Mouse (Mus musculus) embryonic facial prominence, embryonic 13.5 days (tissue): ENCODE measurements around the gene Lef1. TPM values are rescaled to one million over a fixed set of nuclear protein-coding genes. Genes with fewer than 3 reads are reported as not detected.

Experiments
- ATAC-seq: fragments of 200-750 bp; cut with Nextera tagmentation; 2 replicates; pipeline ENCODE4 v1.8.0; 2017; ENCODE audit warnings: low read depth; ENCODE audit not compliant: insufficient number of reproducible peaks, insufficient read depth, low FRiP score, low TSS enrichment
- H3K27ac ChIP-seq: fragments of 300-500 bp; sonication (generic); 2 replicates; pipeline ENCODE4 v1.5.1; 2015; ENCODE audit warnings: moderate library complexity, mild to moderate bottlenecking, inconsistent platforms
- H3K27me3 ChIP-seq: fragments of 300-500 bp; sonication (generic); 2 replicates; pipeline ENCODE4 v1.6.1; 2015; ENCODE audit warnings: mild to moderate bottlenecking, inconsistent platforms
- H3K36me3 ChIP-seq: fragments of 300-500 bp; sonication (generic); 2 replicates; pipeline ENCODE4 v1.6.1; 2015; ENCODE audit warnings: mild to moderate bottlenecking, inconsistent platforms
- H3K4me1 ChIP-seq: fragments of 300-500 bp; sonication (generic); 2 replicates; pipeline ENCODE4 v1.6.1; 2015; ENCODE audit warnings: inconsistent platforms
- H3K4me2 ChIP-seq: fragments of 300-500 bp; sonication (generic); 2 replicates; pipeline ENCODE4 v1.6.1; 2015; ENCODE audit warnings: moderate library complexity, mild to moderate bottlenecking, inconsistent platforms
- H3K4me3 ChIP-seq: fragments of 300-500 bp; sonication (generic); 2 replicates; pipeline ENCODE4 v1.5.1; 2015; ENCODE audit warnings: mild to moderate bottlenecking, inconsistent platforms
- H3K9ac ChIP-seq: fragments of 300-500 bp; sonication (generic); 2 replicates; pipeline ENCODE4 v1.6.1; 2015; ENCODE audit warnings: mild to moderate bottlenecking, inconsistent platforms
- H3K9me3 ChIP-seq: fragments of 300-500 bp; sonication (generic); 2 replicates; pipeline ENCODE4 v1.6.1; 2016; ENCODE audit warnings: inconsistent platforms
- WGBS: fragments of 180-500 bp; shearing (Covaris S2); methylation state at CpG from one replicate; pipeline ENCODE4 v1.1.7; 2015; ENCODE audit warnings: mixed read lengths; 5-methylcytosine and 5-hydroxymethylcytosine counted together
- polyA plus RNA-seq: library from polyadenylated mRNA; unstranded; fragments of >200 nt; fragmentation: Nextera tagmentation; extraction: Ambion mirVana; gene quantifications from 2 replicates; pipeline ENCODE4 v1.2.1, GENCODE M21; 2015

The Lef1 gene
- polyA plus RNA-seq, 1 experiment from 2014 or later = 134 TPM

- WGBS = 82% methylated on average over 6 of the region's 6 CpGs
These were observed 59.9 kb downstream of the Lef1 start for GRCm38 (mm10) chr3:131170099-131170643.

DNA sequence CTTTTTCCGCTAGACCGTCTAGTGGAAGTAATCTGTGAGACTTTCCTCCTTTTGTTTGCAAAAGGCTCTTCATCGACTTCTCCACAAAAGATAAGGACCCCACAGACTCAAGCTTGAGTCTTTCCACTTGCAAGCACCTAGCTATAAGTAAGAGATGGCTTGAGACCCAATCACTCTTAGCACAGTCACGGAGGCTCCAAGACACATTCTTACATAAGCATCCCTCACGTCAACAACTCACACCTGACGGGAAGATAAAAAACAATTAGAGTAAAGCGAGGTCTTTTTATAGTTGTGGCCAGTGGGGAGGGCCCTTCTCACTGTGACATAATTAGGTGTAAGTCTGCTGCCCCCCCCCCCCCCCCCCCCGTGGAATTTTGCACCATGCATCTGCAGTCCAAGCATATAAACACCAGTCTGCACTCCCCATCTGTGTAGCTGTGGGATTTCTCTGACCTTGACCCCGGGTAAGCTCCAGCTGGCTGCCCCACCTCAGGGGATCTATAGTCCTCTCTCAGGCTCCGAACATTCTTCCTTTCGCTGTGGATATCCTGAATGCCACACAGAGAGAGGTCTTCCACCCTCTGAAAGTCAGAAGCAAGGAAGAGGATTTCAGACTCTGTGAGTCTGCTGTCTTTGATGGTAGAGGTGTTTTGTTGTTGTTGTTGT, 61.2 kb downstream of the Lef1 start:
- Histone ChIP-seq H3K4me2 (no peak overlapping the region), H3K9ac (no peak overlapping the region), H3K36me3 (peaks cover under 1% of the 10 kb centered on the region; the same call in 1 of the 2 replicates), H3K27ac (no peak overlapping the region), H3K9me3 (no peaks in the 10 kb centered on the region), H3K4me3 (no peak overlapping the region), H3K4me1 (peaks cover 12% of the 10 kb centered on the region), H3K27me3 (no peaks in the 10 kb centered on the region)
- 64% methylated on average over 11 of the region's 11 CpGs for WGBS
- ATAC-seq = no peak

More at GRCm38 (mm10) chr3:131170099-131170643, 59.9 kb downstream of the Lef1 start:
- Histone ChIP-seq H3K36me3 (peaks cover 6% of the 10 kb centered on the region; the same call in 1 of the 2 replicates), H3K4me1 (peaks cover 12% of the 10 kb centered on the region), H3K27me3 (no peaks in the 10 kb centered on the region), H3K9ac (no peak overlapping the region), H3K4me3 (no peak overlapping the region), H3K9me3 (no peaks in the 10 kb centered on the region), H3K4me2 (no peak overlapping the region), H3K27ac (no peak overlapping the region)
- no peak for ATAC-seq

- H3K4me1 ChIP-seq = peaks cover 12% of the 10 kb centered on the region
- H3K27me3 ChIP-seq = no peaks in the 10 kb centered on the region
- H3K36me3 ChIP-seq = no peaks in the 10 kb centered on the region
- H3K9me3 ChIP-seq = no peaks in the 10 kb centered on the region
- ATAC-seq = no peak
- H3K4me2 ChIP-seq = no peak overlapping the region
- no peak overlapping the region for H3K27ac ChIP-seq
- no peak overlapping the region for H3K9ac ChIP-seq
- 79% methylated on average over 4 of the region's 4 CpGs for WGBS
- no peak overlapping the region for H3K4me3 ChIP-seq
These were observed 62.0 kb downstream of the Lef1 start for GRCm38 (mm10) chr3:131172293-131172692.

GRCm38 (mm10) chr3:131181006-131181405, 70.7 kb downstream of the Lef1 start:
- WGBS = 69% methylated on average over 11 of the region's 11 CpGs
- Histone ChIP-seq H3K27ac (peak overlapping the region; percentile 8; the same call in 1 of the 2 replicates), H3K9ac (no peak overlapping the region), H3K36me3 (peaks cover 13% of the 10 kb centered on the region), H3K4me2 (no peak overlapping the region), H3K4me1 (peaks cover 38% of the 10 kb centered on the region), H3K9me3 (no peaks in the 10 kb centered on the region), H3K4me3 (no peak overlapping the region), H3K27me3 (no peaks in the 10 kb centered on the region)
- ATAC-seq = no peak

- Histone ChIP-seq H3K4me1 (peaks cover 38% of the 10 kb centered on the region), H3K27me3 (no peaks in the 10 kb centered on the region), H3K9ac (no peak overlapping the region), H3K27ac (no peak overlapping the region), H3K4me3 (no peak overlapping the region), H3K36me3 (peaks cover 20% of the 10 kb centered on the region), H3K9me3 (no peaks in the 10 kb centered on the region), H3K4me2 (no peak overlapping the region)
- WGBS = 49% methylated on average over 6 of the region's 6 CpGs
- ATAC-seq = no peak
These were observed 71.9 kb downstream of the Lef1 start for GRCm38 (mm10) chr3:131182158-131182557.

DNA sequence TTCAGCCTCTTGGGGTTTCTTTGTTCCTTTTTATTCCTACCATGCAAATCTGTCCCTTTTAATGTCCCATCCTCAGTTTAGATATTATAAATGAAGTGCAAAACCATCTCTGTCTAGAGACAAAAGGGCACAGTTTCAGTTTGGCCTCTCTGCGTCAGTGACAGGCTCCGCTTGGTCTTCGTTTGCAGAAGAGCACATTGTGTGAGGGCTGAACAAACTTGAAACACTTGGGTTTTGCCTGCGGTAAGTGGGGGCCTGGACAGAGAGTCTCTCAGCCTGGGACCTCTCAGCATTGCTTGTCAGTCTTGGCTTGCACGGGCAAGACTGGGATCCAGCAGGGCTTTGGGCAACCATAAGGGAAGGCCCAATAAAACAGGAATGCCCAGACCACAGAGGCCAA, 75.9 kb downstream of the Lef1 start:
- Histone ChIP-seq H3K4me1 (peaks cover 36% of the 10 kb centered on the region), H3K36me3 (peaks cover 22% of the 10 kb centered on the region), H3K4me3 (no peak overlapping the region), H3K27me3 (no peaks in the 10 kb centered on the region), H3K9me3 (no peaks in the 10 kb centered on the region), H3K9ac (no peak overlapping the region), H3K27ac (no peak overlapping the region), H3K4me2 (no peak overlapping the region)
- 57% methylated on average over 5 of the region's 5 CpGs for WGBS
- ATAC-seq = no peak

- Histone ChIP-seq H3K4me2 (0 out of 2 replicates have a peak overlapping the region, but pooled peaks have one; percentile 30), H3K27me3 (no peaks in the 10 kb centered on the region), H3K27ac (peak overlapping the region; percentile 0; the same call in 1 of the 2 replicates), H3K9ac (no peak overlapping the region), H3K4me1 (peaks cover 40% of the 10 kb centered on the region), H3K9me3 (no peaks in the 10 kb centered on the region), H3K36me3 (peaks cover 29% of the 10 kb centered on the region), H3K4me3 (no peak overlapping the region)
- ATAC-seq = no peak
- 42% methylated on average over 11 of the region's 11 CpGs for WGBS
These were observed 80.0 kb downstream of the Lef1 start for GRCm38 (mm10) chr3:131190239-131190638.

- H3K9me3 ChIP-seq = no peaks in the 10 kb centered on the region
- H3K27ac ChIP-seq = no peak overlapping the region
- H3K9ac ChIP-seq = no peak overlapping the region
- peaks cover 46% of the 10 kb centered on the region for H3K4me1 ChIP-seq
- H3K27me3 ChIP-seq = no peaks in the 10 kb centered on the region
- WGBS = 80% methylated on average over 19 of the region's 19 CpGs
- H3K4me3 ChIP-seq = no peak overlapping the region
- no peak for ATAC-seq
- H3K4me2 ChIP-seq = no peak overlapping the region
- H3K36me3 ChIP-seq = peaks cover 32% of the 10 kb centered on the region
These were observed 80.5 kb downstream of the Lef1 start for GRCm38 (mm10) chr3:131190671-131191367.

DNA sequence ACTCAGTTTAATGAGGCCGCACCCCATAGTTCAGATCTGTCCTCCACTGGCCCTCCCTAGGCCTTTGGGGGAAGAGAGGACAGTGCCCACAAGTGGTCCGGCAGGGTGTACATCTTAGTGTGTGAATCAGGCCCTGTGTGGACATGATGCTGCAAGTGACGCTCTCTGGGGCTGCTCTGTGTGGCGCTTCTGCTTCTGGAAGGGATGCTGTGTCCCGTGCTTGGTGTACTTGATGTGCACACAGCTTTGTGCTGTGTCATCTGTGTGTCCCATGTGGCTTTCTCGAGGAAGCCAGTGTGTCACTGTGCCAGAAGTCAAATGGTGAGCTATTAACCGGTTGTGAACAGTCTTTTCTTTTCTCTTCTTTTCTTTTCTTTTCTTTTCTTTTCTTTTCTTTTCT, 81.2 kb downstream of the Lef1 start:
- 77% methylated on average over 7 of the region's 7 CpGs for WGBS

GRCm38 (mm10) chr3:131196050-131196449, 85.8 kb downstream of the Lef1 start:
- H3K4me2 ChIP-seq = no peak overlapping the region
- ATAC-seq = no peak
- H3K9me3 ChIP-seq = no peaks in the 10 kb centered on the region
- H3K27ac ChIP-seq = peak overlapping the region; percentile 55; the same call in 1 of the 2 replicates
- H3K27me3 ChIP-seq = no peaks in the 10 kb centered on the region
- H3K36me3 ChIP-seq = peaks cover 23% of the 10 kb centered on the region
- 30% methylated on average over 10 of the region's 10 CpGs for WGBS
- H3K4me3 ChIP-seq = no peak overlapping the region
- H3K9ac ChIP-seq = no peak overlapping the region
- H3K4me1 ChIP-seq = peaks cover 25% of the 10 kb centered on the region

More for the DNA sequence above, 81.2 kb downstream of the Lef1 start:
- no peaks in the 10 kb centered on the region for H3K27me3 ChIP-seq
- H3K4me1 ChIP-seq = peaks cover 52% of the 10 kb centered on the region
- no peak overlapping the region for H3K4me2 ChIP-seq
- no peak for ATAC-seq
- H3K36me3 ChIP-seq = peaks cover 29% of the 10 kb centered on the region
- H3K27ac ChIP-seq = no peak overlapping the region
- H3K9me3 ChIP-seq = no peaks in the 10 kb centered on the region
- no peak overlapping the region for H3K9ac ChIP-seq
- H3K4me3 ChIP-seq = no peak overlapping the region

DNA sequence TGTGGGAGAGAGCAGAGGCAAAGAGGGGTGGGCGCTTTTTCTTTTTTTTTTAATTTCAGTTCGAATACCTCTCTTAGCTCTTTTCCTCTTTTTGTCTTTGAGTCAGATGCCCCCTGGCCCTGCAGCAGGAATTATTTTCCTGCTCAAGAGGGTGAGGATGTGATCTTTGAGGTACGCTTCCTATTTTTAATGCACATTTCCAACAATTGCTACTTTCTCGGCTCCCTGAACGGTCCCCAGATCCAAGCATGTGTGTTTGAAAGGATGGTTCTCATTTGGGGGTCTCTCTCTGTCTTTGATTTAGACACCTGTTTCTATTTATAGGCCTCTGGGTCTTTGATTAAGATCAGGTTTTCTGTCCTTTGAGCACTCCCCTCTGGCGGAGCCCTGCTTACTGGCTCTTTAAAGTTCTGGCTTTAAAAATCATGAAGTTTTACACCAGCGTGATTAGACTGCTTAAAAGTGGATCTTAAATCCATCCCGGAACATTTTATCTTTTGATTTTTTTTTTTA, 86.3 kb downstream of the Lef1 start:
- H3K4me1 ChIP-seq = peaks cover 21% of the 10 kb centered on the region
- WGBS = 25% methylated on average over 8 of the region's 8 CpGs
- no peak for ATAC-seq
- H3K9me3 ChIP-seq = no peaks in the 10 kb centered on the region
- H3K27ac ChIP-seq = peak overlapping the region; percentile 55; the same call in 1 of the 2 replicates
- H3K36me3 ChIP-seq = peaks cover 23% of the 10 kb centered on the region
- no peak overlapping the region for H3K4me3 ChIP-seq
- no peak overlapping the region for H3K4me2 ChIP-seq
- H3K9ac ChIP-seq = no peak overlapping the region
- H3K27me3 ChIP-seq = no peaks in the 10 kb centered on the region
